Mouse (Mus musculus): ENCODE measurements around the gene Krtap5-2. TPM values are rescaled to one million over a fixed set of nuclear protein-coding genes. Genes with fewer than 3 reads are reported as not detected.

Gene Krtap5-2
- total RNA-seq (2023), result not detected

GRCm38 (mm10) chr7:142175905-142176304 is at the start of gene Krtap5-2:
Krtap5-2 (minus strand) TSS chr7:142176005.

GRCm38 (mm10) chr7:142211559-142211958 is 35.8 kb upstream of the Krtap5-2 start, which contains the start of gene Gm7579:
Gm7579 (plus strand) TSS chr7:142211859.

GRCm38 (mm10) chr7:142201064-142201463 is 25.3 kb upstream of the Krtap5-2 start, which contains the start of gene Krtap5-3:
Krtap5-3 (plus strand) TSS chr7:142201364.

GRCm38 (mm10) chr7:142190289-142190688 is 14.5 kb upstream of the Krtap5-2 start, which contains the start of gene Gm10153:
Gm10153 (minus strand) TSS chr7:142190389.

GRCm38 (mm10) chr7:142165639-142166038 is 10.2 kb downstream of the Krtap5-2 start, which contains the start of gene Gm4553:
Gm4553 (minus strand) TSS chr7:142165739.

GRCm38 (mm10) chr7:142157013-142157412 is 18.8 kb downstream of the Krtap5-2 start, which contains the start of gene Gm29735:
Gm29735 (minus strand) TSS chr7:142157113.

GRCm38 (mm10) chr7:142144507-142144906 is 31.3 kb downstream of the Krtap5-2 start, which contains the start of gene Gm45337:
Gm45337 (minus strand) TSS chr7:142144607.

GRCm38 (mm10) chr7:142135934-142136333 is 39.9 kb downstream of the Krtap5-2 start, which contains the start of gene Gm39115:
Gm39115 (minus strand) TSS chr7:142136034.

Other genes with a start within 250 kb of the Krtap5-2 start
- gene Brsk2, start 226.3 kb downstream of the Krtap5-2 start, total RNA-seq (2023), result not detected
- 56.5 TPM for gene Mob2, start 114.9 kb downstream of the Krtap5-2 start, total RNA-seq (2023)
- gene Dusp8, start 80.2 kb downstream of the Krtap5-2 start, total RNA-seq (2023), result 3.0 TPM
- not detected for gene Gm45618, start 55.3 kb downstream of the Krtap5-2 start, total RNA-seq (2023)
- not detected for gene Gm39115, start 40.0 kb downstream of the Krtap5-2 start, total RNA-seq (2023)
- gene Gm45337, start 31.4 kb downstream of the Krtap5-2 start, total RNA-seq (2023), result not detected
- gene Gm29735, start 18.9 kb downstream of the Krtap5-2 start, total RNA-seq (2023), result not detected
- gene Gm4553, start 10.3 kb downstream of the Krtap5-2 start, total RNA-seq (2023), result not detected
- not detected for gene Gm10153, start 14.4 kb upstream of the Krtap5-2 start, total RNA-seq (2023)
- gene Krtap5-3, start 25.4 kb upstream of the Krtap5-2 start, total RNA-seq (2023), result not detected
- gene Gm7579, start 35.9 kb upstream of the Krtap5-2 start, total RNA-seq (2023), result not detected
- not detected for gene Krtap5-5, start 54.0 kb upstream of the Krtap5-2 start, total RNA-seq (2023)
- gene Gm40460, start 65.1 kb upstream of the Krtap5-2 start, total RNA-seq (2023), result not detected
- not detected for gene Gm2431, start 82.3 kb upstream of the Krtap5-2 start, total RNA-seq (2023)
- gene Gm4559, start 98.4 kb upstream of the Krtap5-2 start, total RNA-seq (2023), result not detected
- not detected for gene Krtap5-1, start 121.1 kb upstream of the Krtap5-2 start, total RNA-seq (2023)
- gene Krtap5-4, start 127.5 kb upstream of the Krtap5-2 start, total RNA-seq (2023), result not detected
- gene Ifitm10, start 197.7 kb upstream of the Krtap5-2 start, total RNA-seq (2023), result 14.5 TPM
- gene Gm49369, start 206.7 kb upstream of the Krtap5-2 start, total RNA-seq (2023), result 3.6 TPM
- 213 TPM for gene Ctsd, start 212.0 kb upstream of the Krtap5-2 start, total RNA-seq (2023)